Mouse (Mus musculus) ES-E14 (cell line): ENCODE measurements at regions not wholly inside any gene's neighbourhood (a gene's known extent, or its start where the extent isn't known, plus 50 kb on each side); places are given as distances from the start of the nearest gene placed in this dataset.

ENCODE experiments used
- DNase-seq: peaks from one replicate; pipeline ENCODE4 v3.0.0-alpha.2; 2013; ENCODE audit warnings: low read depth, low spot score
- H3K27ac ChIP-seq: 2 replicates; pipeline ENCODE4 v1.5.1; 2012; ENCODE audit warnings: low read depth, mild to moderate bottlenecking, low read length, moderate library complexity, mixed read lengths; ENCODE audit not compliant: poor library complexity, insufficient read depth, severe bottlenecking
- H3K36me3 ChIP-seq: 2 replicates; pipeline ENCODE4 v1.6.1; 2012; ENCODE audit warnings: mild to moderate bottlenecking, low read length, moderate library complexity, mixed read lengths; ENCODE audit not compliant: control insufficient read depth, poor library complexity, insufficient read depth, severe bottlenecking
- H3K4me1 ChIP-seq, 2 experiments: fragments of 150-350 bp in 1 of 2; sonication (generic) in 1 of 2; 2 replicates each; pipeline ENCODE4 v1.6.1; 2012; ENCODE audit warnings: low read length in 2 of 2, mild to moderate bottlenecking in 1 of 2, mixed read lengths in 1 of 2; ENCODE audit not compliant: control insufficient read depth in 2 of 2, insufficient read depth in 2 of 2, poor library complexity in 1 of 2
- H3K4me3 ChIP-seq, 2 experiments: fragments of 150-350 bp in 1 of 2; sonication (generic) in 1 of 2; 2 replicates each; pipeline ENCODE4 v1.5.1; 2012; ENCODE audit warnings: low read length in 2 of 2, low read depth in 1 of 2, mild to moderate bottlenecking in 1 of 2, mixed read lengths in 1 of 2; ENCODE audit not compliant: insufficient read depth in 1 of 2, poor library complexity in 1 of 2, severe bottlenecking in 1 of 2
- H3K9ac ChIP-seq: 2 replicates; pipeline ENCODE4 v1.6.1; 2012; ENCODE audit warnings: low read depth, mild to moderate bottlenecking, low read length, mixed read lengths; ENCODE audit not compliant: poor library complexity, insufficient read depth, severe bottlenecking
- H3K9me3 ChIP-seq: fragments of 150-350 bp; sonication (generic); 2 replicates; pipeline ENCODE4 v1.6.1; 2012; ENCODE audit warnings: low read depth, mild to moderate bottlenecking, low read length; ENCODE audit not compliant: control insufficient read depth, insufficient read depth
- CHD2 ChIP-seq: IDR thresholded peaks from 2 replicates; pipeline ENCODE4 v1.6.1; 2014; ENCODE audit warnings: mild to moderate bottlenecking, low read depth, low read length, inconsistent platforms
- HCFC1 ChIP-seq: IDR thresholded peaks from 2 replicates; pipeline ENCODE4 v1.6.1; 2012; ENCODE audit warnings: low read length, inconsistent platforms, borderline replicate concordance; ENCODE audit not compliant: insufficient read depth
- MAFK ChIP-seq: IDR thresholded peaks from 2 replicates; pipeline ENCODE4 v1.6.1; 2014; ENCODE audit warnings: mild to moderate bottlenecking, low read depth, low read length, inconsistent platforms; ENCODE audit not compliant: insufficient read depth
- ZC3H11A ChIP-seq: IDR thresholded peaks from 2 replicates; pipeline ENCODE4 v1.6.1; 2012; ENCODE audit warnings: low read depth, mild to moderate bottlenecking, inconsistent platforms, low read length, borderline replicate concordance
- ZNF384 ChIP-seq: IDR thresholded peaks from 2 replicates; pipeline ENCODE4 v1.6.1; 2012; ENCODE audit warnings: low read depth, low read length, inconsistent platforms
- in situ Hi-C, 2 experiments: fragments of 600-800 bp; cut with MboI; formaldehyde crosslinking; loops; one replicate each; pipeline ENCODE4 v1.15.1; 2025; ENCODE audit warnings: low sequenced_read_pairs in 2 of 2, inconsistent platforms in 1 of 2; ENCODE audit not compliant: unreplicated experiment in 2 of 2

- Histone ChIP-seq H3K27ac (no peak overlapping the region), H3K4me3 (no peak overlapping the region), H3K9ac (no peak overlapping the region), H3K9me3 (no peaks in the 10 kb centered on the region), H3K36me3 (no peaks in the 10 kb centered on the region), H3K4me1 (no peaks in the 10 kb centered on the region)
- in situ Hi-C loops, result no loop called here
- no peak for TF ChIP-seq CHD2
- no peak for TF ChIP-seq ZNF384
- TF ChIP-seq MAFK, result no peak
- TF ChIP-seq ZC3H11A, result no peak
- TF ChIP-seq HCFC1, result no peak
- DNase-seq, result no peak
These were observed 89.0 kb downstream of the Gm815 start for GRCm38 (mm10) chr19:26974576-26975204.

- no peak for DNase-seq
- Histone ChIP-seq H3K9ac (no peak overlapping the region), H3K27ac (no peak overlapping the region), H3K4me3 (no peak overlapping the region), H3K36me3 (no peaks in the 10 kb centered on the region), H3K4me1 (no peaks in the 10 kb centered on the region), H3K9me3 (no peaks in the 10 kb centered on the region)
- in situ Hi-C loops, result no loop called here
- TF ChIP-seq CHD2, result no peak
These were observed 91.1 kb downstream of the Gm815 start for GRCm38 (mm10) chr19:26976604-26977322.

GRCm38 (mm10) chr19:26977887-26978639 lies 92.4 kb downstream of the Gm815 start:
- Histone ChIP-seq H3K9me3 (no peaks in the 10 kb centered on the region), H3K4me3 (no peak overlapping the region), H3K4me1 (no peaks in the 10 kb centered on the region), H3K27ac (no peak overlapping the region), H3K36me3 (no peaks in the 10 kb centered on the region), H3K9ac (no peak overlapping the region)
- no peak for TF ChIP-seq CHD2
- no peak for TF ChIP-seq ZNF384
- no peak for DNase-seq
- in situ Hi-C loops, result no loop called here

GRCm38 (mm10) chr19:26978640-26979007 lies 92.9 kb downstream of the Gm815 start:
- Histone ChIP-seq H3K4me1 (no peaks in the 10 kb centered on the region), H3K36me3 (no peaks in the 10 kb centered on the region), H3K9ac (no peak overlapping the region), H3K27ac (no peak overlapping the region), H3K4me3 (no peak overlapping the region), H3K9me3 (no peaks in the 10 kb centered on the region)
- in situ Hi-C loops, result no loop called here
- no peak for DNase-seq
- TF ChIP-seq HCFC1 (no peak), CHD2 (no peak), MAFK (no peak), ZC3H11A (no peak)
